Mouse (Mus musculus) G1E (cell line): ENCODE results near the gene Acsm2. TPM values are rescaled to one million over a fixed set of nuclear protein-coding genes. Genes with fewer than 3 reads are reported as not detected.

ENCODE experiments used
- ATAC-seq: 2 replicates; pipeline ENCODE4 v1.8.0; 2016; ENCODE audit warnings: mild to moderate bottlenecking; ENCODE audit not compliant: insufficient number of reproducible peaks, poor library complexity, low FRiP score, severe bottlenecking; ENCODE audit errors: extremely low read depth
- DNase-seq: peaks from one replicate; pipeline ENCODE4 v3.0.0; 2012; ENCODE audit warnings: low spot score
- H3K27me3 ChIP-seq: 2 replicates; pipeline ENCODE4 v1.6.1; 2012; ENCODE audit warnings: mild to moderate bottlenecking, low read length, inconsistent platforms; ENCODE audit not compliant: insufficient read depth
- H3K36me3 ChIP-seq: replicated peaks from 2 replicates; pipeline ENCODE3; 2012; ENCODE audit warnings: mild to moderate bottlenecking, inconsistent platforms
- H3K4me1 ChIP-seq: 2 replicates; pipeline ENCODE4 v1.6.1; 2012; ENCODE audit warnings: low read depth, low read length, inconsistent platforms, mixed read lengths; ENCODE audit not compliant: insufficient read depth
- H3K4me3 ChIP-seq: 2 replicates; pipeline ENCODE4 v1.5.1; 2012; ENCODE audit warnings: low read depth, mild to moderate bottlenecking, inconsistent platforms, low read length, moderate library complexity, mixed read lengths
- H3K9me3 ChIP-seq: replicated peaks from 2 replicates; pipeline ENCODE4 v1.6.1; 2012; ENCODE audit warnings: inconsistent platforms
- CTCF ChIP-seq: IDR thresholded peaks from 2 replicates; pipeline ENCODE4 v1.5.1; 2012; ENCODE audit warnings: low read depth, low read length, inconsistent platforms, mixed read lengths
- GATA1 ChIP-seq: IDR thresholded peaks from 2 replicates; pipeline ENCODE4 v1.6.1; 2012; ENCODE audit warnings: borderline replicate concordance, low read length, inconsistent platforms, mixed read lengths
- GATA2 ChIP-seq: IDR thresholded peaks from 2 replicates; pipeline ENCODE4 v1.6.1; 2012; ENCODE audit warnings: low read depth, low read length, inconsistent platforms, borderline replicate concordance
- POLR2AphosphoS5 ChIP-seq: IDR thresholded peaks from 2 replicates; pipeline ENCODE4 v1.6.1; 2012; ENCODE audit warnings: low read depth, low read length, inconsistent platforms; ENCODE audit not compliant: insufficient replicate concordance
- TAL1 ChIP-seq: conservative IDR thresholded peaks from 2 replicates; pipeline ENCODE4 v1.6.1; 2012; ENCODE audit warnings: low read depth, low read length, inconsistent platforms, mixed read lengths
- polyA plus RNA-seq: library from polyadenylated mRNA; stranded (reverse); fragments of >175 nt; gene quantifications from 2 replicates; pipeline ENCODE4 v1.2.3, GENCODE M21; 2012
- total RNA-seq, 2 experiments: library from RNA; stranded (forward) in 1 of 2; stranded (reverse) in 1 of 2; fragments of 200-1000 nt in 1 of 2; fragments of >200 nt in 1 of 2; fragmentation: Nextera tagmentation in 1 of 2; gene quantifications; 2 replicates each; pipeline ENCODE4 v1.2.3; 2014 to 2017

The Acsm2 gene
- not detected in 2 replicates for total RNA-seq (2014; fragmentation: Nextera tagmentation)
- total RNA-seq (2017), result 0.05 and 0.12 TPM in 2 replicates
- polyA plus RNA-seq, result not detected in 2 replicates

GRCm38 (mm10) chr7:119554040-119554439 is at the start of gene Acsm2:
Gene Acsm2, plus strand, starts transcription at chr7:119554340.
- DNase-seq (no peak), ATAC-seq (no peak)
- H3K4me1 ChIP-seq, result no peaks in the 10 kb centered on the region
- H3K36me3 ChIP-seq, result no peaks in the 10 kb centered on the region
- H3K27me3 ChIP-seq, result no peaks in the 10 kb centered on the region
- H3K4me3 ChIP-seq, result no peak within 1 kb of the TSS
- no peaks in the 10 kb centered on the region for H3K9me3 ChIP-seq
- TF ChIP-seq POLR2AphosphoS5 (no peak), GATA1 (no peak), TAL1 (no peak), GATA2 (no peak), CTCF (no peak)

GRCm38 (mm10) chr7:119511143-119511542 is 43.0 kb upstream of the Acsm2 start:
- Histone ChIP-seq H3K36me3 (no peaks in the 10 kb centered on the region), H3K27me3 (no peaks in the 10 kb centered on the region), H3K4me1 (no peaks in the 10 kb centered on the region), H3K4me3 (no peak overlapping the region), H3K9me3 (peaks cover 4% of the 10 kb centered on the region; the same call in 1 of the 2 replicates)
- ATAC-seq, result no peak
- DNase-seq, result no peak
- TF ChIP-seq TAL1 (no peak), CTCF (no peak), POLR2AphosphoS5 (no peak), GATA2 (no peak), GATA1 (no peak)

GRCm38 (mm10) chr7:119513056-119513455 is 41.1 kb upstream of the Acsm2 start:
- DNase-seq (no peak), ATAC-seq (no peak)

GRCm38 (mm10) chr7:119515492-119516271 is 38.5 kb upstream of the Acsm2 start:
- TF ChIP-seq POLR2AphosphoS5, result no peak
- no peak for TF ChIP-seq GATA2
- no peak for TF ChIP-seq TAL1
- TF ChIP-seq CTCF, result peak; percentile 60; the same call in 1 of the 2 replicates
- peak; percentile 3 for DNase-seq
- ATAC-seq, result peak; percentile 34; the same call in 1 of the 2 replicates
- Histone ChIP-seq H3K36me3 (no peaks in the 10 kb centered on the region), H3K4me1 (no peaks in the 10 kb centered on the region), H3K4me3 (no peak overlapping the region), H3K9me3 (peaks cover 4% of the 10 kb centered on the region; the same call in 1 of the 2 replicates), H3K27me3 (no peaks in the 10 kb centered on the region)

More at GRCm38 (mm10) chr7:119513056-119513455, 41.1 kb upstream of the Acsm2 start:
- Histone ChIP-seq H3K27me3 (no peaks in the 10 kb centered on the region), H3K4me3 (no peak overlapping the region), H3K36me3 (no peaks in the 10 kb centered on the region), H3K9me3 (peaks cover 4% of the 10 kb centered on the region; the same call in 1 of the 2 replicates), H3K4me1 (no peaks in the 10 kb centered on the region)
- no peak for TF ChIP-seq CTCF
- TF ChIP-seq POLR2AphosphoS5, result no peak
- TF ChIP-seq GATA1, result no peak
- no peak for TF ChIP-seq GATA2
- no peak for TF ChIP-seq TAL1

GRCm38 (mm10) chr7:119516272-119516558 is 37.9 kb upstream of the Acsm2 start:
- ATAC-seq, result no peak
- no peak overlapping the region for H3K4me3 ChIP-seq

GRCm38 (mm10) chr7:119519163-119519562 is 35.0 kb upstream of the Acsm2 start, which contains the start of gene Acsm5:
Gene Acsm5, plus strand, starts transcription at chr7:119519463.
- ATAC-seq (no peak), DNase-seq (no peak)
- TF ChIP-seq GATA2, result no peak
- TF ChIP-seq POLR2AphosphoS5, result no peak
- TF ChIP-seq CTCF, result no peak
- no peak for TF ChIP-seq GATA1
- TF ChIP-seq TAL1, result no peak
- H3K27me3 ChIP-seq, result no peaks in the 10 kb centered on the region
- H3K4me3 ChIP-seq, result no peak within 1 kb of the TSS
- no peaks in the 10 kb centered on the region for H3K9me3 ChIP-seq
- no peaks in the 10 kb centered on the region for H3K36me3 ChIP-seq
- no peaks in the 10 kb centered on the region for H3K4me1 ChIP-seq

More at GRCm38 (mm10) chr7:119516272-119516558, 37.9 kb upstream of the Acsm2 start:
- Histone ChIP-seq H3K36me3 (no peaks in the 10 kb centered on the region), H3K4me1 (no peaks in the 10 kb centered on the region), H3K9me3 (peaks cover 2% of the 10 kb centered on the region; the same call in 1 of the 2 replicates), H3K27me3 (no peaks in the 10 kb centered on the region)
- TF ChIP-seq GATA2 (no peak), GATA1 (no peak), POLR2AphosphoS5 (no peak), TAL1 (no peak), CTCF (no peak)
- no peak for DNase-seq
